Mouse (Mus musculus): ENCODE data around the gene Cck. TPM values are rescaled to one million over a fixed set of nuclear protein-coding genes. Genes with fewer than 3 reads are reported as not detected.

Gene Cck
- 100 to 1,000 TPM; 654 to 660 TPM for total RNA-seq (2021)
- long read RNA-seq, transcript Cck-203 (2 exons, 783 nt) = minor isoform, 22 of 473 reads
- long read RNA-seq, transcript Cck-201 (3 exons, 691 nt) = major isoform, 235 of 473 reads
- long read RNA-seq, partial matches to known transcripts = 0 of 473 reads
- long read RNA-seq, other reads (novel, unspliced or antisense) = 213 of 473 reads

- peak; percentile 60 to 66 for DNase-seq (ENCODE audit: low spot score in 2 of 2)
Observed at GRCm38 (mm10) chr9:121495529-121495928, at the start of gene Cck. Gene Cck, minus strand, starts transcription at chr9:121495694.

- DNase-seq (ENCODE audit: low spot score in 2 of 2) = no peak
Observed at GRCm38 (mm10) chr9:121541530-121541929, 46.0 kb upstream of the Cck start.

- no peak for DNase-seq (ENCODE audit: low spot score in 2 of 2)
Observed at GRCm38 (mm10) chr9:121532626-121533025, 37.1 kb upstream of the Cck start.

GRCm38 (mm10) chr9:121528605-121529357 is 33.3 kb upstream of the Cck start:
- no peak for DNase-seq (ENCODE audit: low spot score in 2 of 2)

- DNase-seq (ENCODE audit: low spot score in 2 of 2) = no peak
Observed at GRCm38 (mm10) chr9:121526171-121526570, 30.7 kb upstream of the Cck start.

- no peak for DNase-seq (ENCODE audit: low spot score in 2 of 2)
Observed at GRCm38 (mm10) chr9:121520047-121520446, 24.6 kb upstream of the Cck start.

- DNase-seq (ENCODE audit: low spot score in 2 of 2) = no peak
Observed at GRCm38 (mm10) chr9:121514462-121514861, 19.0 kb upstream of the Cck start.

- no peak for DNase-seq (ENCODE audit: low spot score in 2 of 2)
Observed at GRCm38 (mm10) chr9:121511911-121512310, 16.4 kb upstream of the Cck start.

GRCm38 (mm10) chr9:121506478-121507180 is 11.1 kb upstream of the Cck start:
- peak; percentile 71 to 80 for DNase-seq (ENCODE audit: low spot score in 2 of 2)

- peak; percentile 67 to 85 for DNase-seq (ENCODE audit: low spot score in 2 of 2)
Observed at GRCm38 (mm10) chr9:121505346-121505745, 9.9 kb upstream of the Cck start.

GRCm38 (mm10) chr9:121496102-121496501 is 608 bp upstream of the Cck start:
- DNase-seq (ENCODE audit: low spot score in 2 of 2) = peak in 1 of 2 experiments; percentile 63

- peak in 1 of 2 experiments; percentile 46 for DNase-seq (ENCODE audit: low spot score in 2 of 2)
Observed at GRCm38 (mm10) chr9:121494006-121494767, 1.3 kb downstream of the Cck start.

GRCm38 (mm10) chr9:121491592-121492240 is 3.8 kb downstream of the Cck start:
- no peak for DNase-seq (ENCODE audit: low spot score in 2 of 2)

GRCm38 (mm10) chr9:121487216-121487615 is 8.3 kb downstream of the Cck start:
- no peak for DNase-seq (ENCODE audit: low spot score in 2 of 2)

GRCm38 (mm10) chr9:121479453-121479852 is 16.0 kb downstream of the Cck start:
- peak; percentile 57 to 88 for DNase-seq (ENCODE audit: low spot score in 2 of 2)

GRCm38 (mm10) chr9:121477305-121477911 is 18.1 kb downstream of the Cck start:
- peak; percentile 62 to 86 for DNase-seq (ENCODE audit: low spot score in 2 of 2)

- DNase-seq (ENCODE audit: low spot score in 2 of 2) = no peak
Observed at GRCm38 (mm10) chr9:121475488-121476452, 19.7 kb downstream of the Cck start.

GRCm38 (mm10) chr9:121474771-121475170 is 20.7 kb downstream of the Cck start:
- DNase-seq (ENCODE audit: low spot score in 2 of 2) = no peak

GRCm38 (mm10) chr9:121469711-121470110 is 25.8 kb downstream of the Cck start:
- DNase-seq (ENCODE audit: low spot score in 2 of 2) = no peak

All from layer of hippocampus, adult 18-20 months (tissue).